Mouse (Mus musculus) midbrain, embryonic 12.5 days (tissue): ENCODE data around the gene Hivep3. TPM values are rescaled to one million over a fixed set of nuclear protein-coding genes. Genes with fewer than 3 reads are reported as not detected.
A peak's percentile ranks its signal among the peaks of the same experiment; 100 is the strongest.

Source experiments
- ATAC-seq: fragments of 200-750 bp; cut with Nextera tagmentation; 2 replicates; pipeline ENCODE4 v1.8.0; 2017; ENCODE audit warnings: low read depth, moderate TSS enrichment, moderate library complexity; ENCODE audit not compliant: low FRiP score
- H3K27ac ChIP-seq: fragments of 300-500 bp; sonication (generic); replicated peaks from 2 replicates; pipeline ENCODE4 v1.5.1; 2016; ENCODE audit warnings: mild to moderate bottlenecking
- H3K27me3 ChIP-seq: fragments of 300-500 bp; sonication (generic); 2 replicates; pipeline ENCODE4 v1.6.1; 2016; ENCODE audit warnings: mild to moderate bottlenecking
- H3K36me3 ChIP-seq: fragments of 300-500 bp; sonication (generic); 2 replicates; pipeline ENCODE4 v1.6.1; 2016
- H3K4me1 ChIP-seq: fragments of 300-500 bp; sonication (generic); 2 replicates; pipeline ENCODE4 v1.6.1; 2016
- H3K4me2 ChIP-seq: fragments of 300-500 bp; sonication (generic); replicated peaks from 2 replicates; pipeline ENCODE4 v1.6.1; 2016; ENCODE audit warnings: mild to moderate bottlenecking, moderate library complexity
- H3K4me3 ChIP-seq: fragments of 300-500 bp; sonication (generic); 2 replicates; pipeline ENCODE4 v1.5.1; 2016; ENCODE audit warnings: mild to moderate bottlenecking
- H3K9ac ChIP-seq: fragments of 300-500 bp; sonication (generic); replicated peaks from 2 replicates; pipeline ENCODE4 v1.6.1; 2016; ENCODE audit warnings: mild to moderate bottlenecking, moderate library complexity
- H3K9me3 ChIP-seq: fragments of 300-500 bp; sonication (generic); 2 replicates; pipeline ENCODE4 v1.6.1; 2016; ENCODE audit warnings: mild to moderate bottlenecking
- WGBS: fragments of 180-500 bp; shearing (Covaris S2); methylation state at CpG from one replicate; pipeline ENCODE4 v1.1.7; 2016; 5-methylcytosine and 5-hydroxymethylcytosine counted together
- polyA plus RNA-seq: library from polyadenylated mRNA; unstranded; fragments of >200 nt; fragmentation: Nextera tagmentation; extraction: Ambion mirVana; gene quantifications from 2 replicates; pipeline ENCODE4 v1.2.1, GENCODE M21; 2016

Gene Hivep3
- polyA plus RNA-seq, 1 experiment from 2014 or later: 4.5 TPM

DNA sequence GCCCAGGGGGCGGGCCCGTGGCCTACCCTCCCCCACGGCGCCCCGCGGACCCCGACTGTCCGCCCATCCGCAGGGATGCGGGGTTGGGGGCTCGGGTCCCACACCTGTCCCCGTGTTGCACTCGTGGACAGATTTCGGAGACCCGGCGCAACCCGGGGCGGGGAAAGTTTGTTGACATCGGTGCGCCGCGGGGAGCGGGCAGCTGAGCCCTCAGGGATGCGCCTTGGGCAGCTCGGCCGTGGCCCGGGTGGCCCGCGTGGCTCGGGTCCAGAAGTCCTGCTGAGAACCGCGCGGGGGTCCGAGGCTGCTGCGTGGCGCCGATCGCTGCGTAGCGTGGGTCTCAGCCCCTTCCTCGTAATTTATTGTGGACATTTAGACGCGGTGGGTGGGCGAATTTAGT, 358 bp downstream of the Hivep3 start:
- Histone ChIP-seq H3K4me3 (peak overlapping the region; percentile 79), H3K4me2 (peak overlapping the region; percentile 100), H3K4me1 (peaks cover 13% of the 10 kb centered on the region), H3K27ac (no peak overlapping the region), H3K27me3 (peaks cover 32% of the 10 kb centered on the region), H3K9me3 (no peaks in the 10 kb centered on the region), H3K36me3 (no peaks in the 10 kb centered on the region), H3K9ac (peak overlapping the region; percentile 66)
- WGBS: under 1% methylated on average over 44 of the region's 44 CpGs
- ATAC-seq: no peak

DNA sequence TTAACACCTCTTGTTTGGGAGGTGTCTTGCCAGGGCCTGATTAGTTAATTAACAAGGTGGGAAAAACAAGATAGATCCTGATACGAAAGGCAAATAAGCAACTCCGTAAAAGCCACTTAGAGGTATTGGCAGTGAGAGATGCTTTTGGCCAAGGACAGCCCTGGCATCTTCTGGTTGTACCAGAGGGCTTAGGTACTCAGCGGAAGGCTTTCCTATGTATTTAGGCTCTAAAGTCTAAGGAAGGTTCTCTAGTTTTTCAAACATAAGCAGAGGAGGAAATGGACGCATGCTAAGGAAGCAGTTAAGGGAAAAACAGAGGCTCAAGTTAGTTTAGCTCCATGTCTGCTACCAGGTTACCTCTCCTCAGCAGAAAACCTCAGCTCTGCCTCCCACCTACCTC, 768 bp downstream of the Hivep3 start:
- Histone ChIP-seq H3K27ac (no peak overlapping the region), H3K4me2 (peak overlapping the region; percentile 100), H3K9me3 (no peaks in the 10 kb centered on the region), H3K4me3 (peak overlapping the region; percentile 79), H3K36me3 (no peaks in the 10 kb centered on the region), H3K4me1 (peaks cover 13% of the 10 kb centered on the region), H3K9ac (peak overlapping the region; percentile 66), H3K27me3 (peaks cover 32% of the 10 kb centered on the region)
- ATAC-seq: no peak
- 21% methylated on average over 4 of the region's 4 CpGs for WGBS

DNA sequence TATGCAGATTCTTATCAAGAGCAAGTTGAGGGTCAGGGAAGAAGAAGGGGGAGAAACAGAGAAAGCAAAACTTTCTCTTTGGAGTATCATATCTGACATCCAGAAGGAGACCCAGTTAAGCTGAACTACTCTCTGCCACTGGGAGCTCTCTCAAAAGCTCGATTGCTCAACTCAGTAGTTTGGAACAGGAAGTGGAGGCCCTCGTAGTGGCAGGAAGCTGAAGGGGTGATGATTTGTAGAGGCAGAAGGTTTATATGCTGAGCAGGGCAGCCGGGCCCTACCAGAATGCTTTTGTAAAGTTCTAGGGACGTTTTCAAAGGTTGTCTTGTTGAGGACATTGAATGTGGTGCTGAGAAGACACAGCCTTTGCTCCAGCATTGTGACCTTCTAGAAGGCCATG, 5.1 kb downstream of the Hivep3 start:
- Histone ChIP-seq H3K9ac (no peak overlapping the region), H3K9me3 (no peaks in the 10 kb centered on the region), H3K4me2 (no peak overlapping the region), H3K27ac (no peak overlapping the region), H3K4me3 (no peak overlapping the region), H3K36me3 (no peaks in the 10 kb centered on the region), H3K4me1 (peaks cover 9% of the 10 kb centered on the region; the same call in 1 of the 2 replicates), H3K27me3 (peaks cover 28% of the 10 kb centered on the region)
- 63% methylated on average over 4 of the region's 4 CpGs for WGBS
- no peak for ATAC-seq

DNA sequence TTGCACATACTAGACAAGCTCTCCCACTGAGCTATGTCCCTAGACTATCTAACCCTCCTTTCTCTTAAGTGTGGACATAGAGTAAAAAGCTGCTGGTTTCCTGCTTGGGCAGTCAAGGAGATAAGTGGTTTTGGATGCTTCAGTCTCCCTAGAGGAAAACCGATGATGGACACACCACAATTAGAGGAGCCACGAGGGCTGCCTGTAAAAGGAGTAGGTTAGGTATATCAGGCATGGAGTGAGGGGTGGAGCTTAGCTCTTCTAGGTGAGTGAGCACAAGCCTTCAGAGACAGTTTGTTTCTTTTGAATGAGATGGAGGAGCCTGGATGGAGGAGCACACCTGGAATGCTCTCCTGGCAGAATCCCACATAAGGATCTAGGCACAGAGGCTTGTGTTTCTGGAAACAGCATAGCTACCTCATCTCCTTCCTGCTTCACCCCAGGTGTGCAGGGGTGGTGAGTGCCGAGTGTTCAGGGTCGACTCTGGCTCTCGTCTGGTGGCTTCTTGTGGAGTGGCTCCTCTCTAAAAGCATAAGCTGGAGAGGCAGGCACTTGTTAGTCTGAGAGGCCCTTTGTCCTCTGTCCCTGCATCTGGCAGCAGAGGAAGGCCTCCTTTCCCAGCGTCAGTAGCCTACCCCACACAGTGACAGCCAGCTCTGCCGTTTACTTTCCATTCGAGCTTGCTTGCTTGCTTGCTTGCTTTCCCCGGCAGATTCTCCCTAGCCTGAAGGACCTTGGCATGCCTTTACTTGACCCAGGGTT, 5.9 kb downstream of the Hivep3 start:
- 47% methylated on average over 9 of the region's 9 CpGs for WGBS
- peaks cover 2% of the 10 kb centered on the region; the same call in 1 of the 2 replicates for H3K4me1 ChIP-seq
- H3K9ac ChIP-seq: no peak overlapping the region
- no peak overlapping the region for H3K27ac ChIP-seq
- peaks cover 19% of the 10 kb centered on the region for H3K27me3 ChIP-seq
- no peak for ATAC-seq
- no peaks in the 10 kb centered on the region for H3K9me3 ChIP-seq
- no peak overlapping the region for H3K4me3 ChIP-seq
- no peak overlapping the region for H3K4me2 ChIP-seq
- H3K36me3 ChIP-seq: no peaks in the 10 kb centered on the region

DNA sequence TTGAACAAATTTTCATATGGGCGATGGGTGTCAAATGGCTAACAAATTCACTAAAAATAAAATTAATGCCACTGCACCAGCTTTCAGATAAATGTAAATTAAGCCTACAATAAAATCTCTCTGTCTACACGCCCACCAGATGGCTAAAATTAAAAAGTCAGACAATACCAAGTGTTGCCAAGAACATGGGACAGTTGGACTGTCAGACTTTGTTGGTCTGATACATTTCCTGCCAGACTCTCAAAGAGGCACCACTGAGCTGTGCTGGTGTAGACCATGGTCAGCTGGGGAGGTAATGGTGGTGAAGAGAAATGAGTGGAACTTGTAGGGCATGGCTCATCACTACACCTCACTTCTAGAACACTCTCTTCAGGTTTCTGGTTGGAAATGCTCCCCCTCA, 14.8 kb downstream of the Hivep3 start:
- Histone ChIP-seq H3K4me2 (no peak overlapping the region), H3K36me3 (no peaks in the 10 kb centered on the region), H3K27me3 (no peaks in the 10 kb centered on the region), H3K4me3 (no peak overlapping the region), H3K4me1 (no peaks in the 10 kb centered on the region), H3K9me3 (no peaks in the 10 kb centered on the region), H3K27ac (no peak overlapping the region), H3K9ac (no peak overlapping the region)
- 89% methylated on average over 2 of the region's 2 CpGs for WGBS
- no peak for ATAC-seq

DNA sequence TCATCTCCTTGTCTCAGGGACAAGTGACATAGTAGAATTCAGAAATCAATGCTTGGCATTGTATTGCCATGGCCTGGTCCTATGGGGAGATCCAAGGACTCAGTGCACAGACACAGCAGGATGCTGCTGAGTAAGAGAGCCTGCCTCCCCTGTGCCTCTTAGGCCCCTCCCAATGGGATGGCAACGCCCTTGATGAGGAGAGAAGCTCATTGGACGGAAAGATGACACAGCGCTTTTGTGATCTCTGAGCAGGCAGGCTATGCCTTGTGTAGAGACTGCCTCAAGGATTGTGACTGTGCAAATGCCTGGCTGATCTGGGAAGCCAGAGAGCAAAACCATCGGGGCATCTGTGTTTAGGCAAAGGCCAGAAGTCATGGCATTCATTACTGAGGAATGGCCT, 16.6 kb downstream of the Hivep3 start:
- ATAC-seq: no peak
- Histone ChIP-seq H3K4me1 (no peaks in the 10 kb centered on the region), H3K4me2 (no peak overlapping the region), H3K9me3 (no peaks in the 10 kb centered on the region), H3K36me3 (no peaks in the 10 kb centered on the region), H3K27ac (no peak overlapping the region), H3K27me3 (no peaks in the 10 kb centered on the region), H3K9ac (no peak overlapping the region), H3K4me3 (no peak overlapping the region)
- 34% methylated on average over 4 of the region's 4 CpGs for WGBS

DNA sequence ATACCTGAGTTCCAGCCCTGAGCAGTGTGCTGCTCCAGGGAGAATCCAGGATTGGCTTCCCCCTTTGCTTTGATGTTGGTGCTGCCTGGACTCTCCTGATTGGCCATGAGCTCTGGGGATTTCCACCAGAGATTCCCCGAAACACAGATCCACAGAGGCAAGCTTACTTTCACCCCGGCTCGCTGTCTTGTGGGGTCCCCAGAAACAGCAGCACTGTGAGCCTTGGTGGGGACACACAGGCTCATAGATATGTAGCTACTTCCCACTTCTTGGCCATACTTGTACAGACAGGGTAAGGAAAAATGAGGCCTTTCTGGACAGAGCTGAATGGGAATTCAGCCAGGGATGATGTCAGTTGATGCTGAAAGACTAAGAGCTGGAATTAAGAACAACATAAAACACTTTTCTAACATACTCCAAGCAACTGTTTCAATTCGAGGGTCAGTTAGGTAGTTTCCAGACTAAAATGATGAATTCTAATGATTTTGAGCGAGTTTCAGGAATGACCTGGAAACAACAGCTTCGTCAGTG, 17.2 kb downstream of the Hivep3 start:
- no peak overlapping the region for H3K4me3 ChIP-seq
- H3K27ac ChIP-seq: no peak overlapping the region
- H3K27me3 ChIP-seq: no peaks in the 10 kb centered on the region
- WGBS: 84% methylated on average over 6 of the region's 6 CpGs
- H3K9ac ChIP-seq: no peak overlapping the region
- H3K9me3 ChIP-seq: no peaks in the 10 kb centered on the region
- H3K4me1 ChIP-seq: no peaks in the 10 kb centered on the region
- ATAC-seq: no peak
- no peak overlapping the region for H3K4me2 ChIP-seq
- no peaks in the 10 kb centered on the region for H3K36me3 ChIP-seq

DNA sequence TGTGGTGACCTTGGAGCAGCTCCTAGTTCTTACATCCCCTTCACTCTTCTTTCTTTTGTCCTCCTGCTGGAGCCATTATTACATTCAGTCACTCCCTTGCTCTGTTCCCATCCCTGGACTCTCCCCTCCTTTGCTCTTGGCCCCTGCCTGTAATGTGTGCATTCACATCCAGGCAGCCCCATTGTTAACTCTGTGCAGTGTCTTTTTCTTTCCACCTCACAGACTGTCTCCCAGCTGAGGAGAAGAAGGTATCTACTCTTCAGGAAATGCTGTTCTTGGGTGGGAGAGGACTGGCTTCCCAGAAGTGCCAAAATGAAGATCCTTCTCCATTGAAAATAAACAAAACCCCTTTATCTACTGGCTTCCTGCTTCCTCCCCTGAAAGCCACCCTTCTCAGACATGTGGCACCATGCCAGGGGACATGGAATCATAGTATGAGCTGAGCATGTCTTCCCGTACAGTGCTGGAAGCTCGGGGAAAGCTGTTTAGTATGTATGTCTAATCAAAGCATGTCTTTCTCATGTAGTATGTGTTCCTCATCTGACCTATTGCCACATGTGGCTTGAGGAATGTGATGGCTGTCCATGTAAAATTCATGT, 17.9 kb downstream of the Hivep3 start:
- Histone ChIP-seq H3K27me3 (no peaks in the 10 kb centered on the region), H3K4me1 (no peaks in the 10 kb centered on the region), H3K27ac (no peak overlapping the region), H3K4me3 (no peak overlapping the region), H3K36me3 (no peaks in the 10 kb centered on the region), H3K9ac (no peak overlapping the region), H3K4me2 (no peak overlapping the region), H3K9me3 (no peaks in the 10 kb centered on the region)
- WGBS: 83% methylated on average over 2 of the region's 2 CpGs
- ATAC-seq: no peak

DNA sequence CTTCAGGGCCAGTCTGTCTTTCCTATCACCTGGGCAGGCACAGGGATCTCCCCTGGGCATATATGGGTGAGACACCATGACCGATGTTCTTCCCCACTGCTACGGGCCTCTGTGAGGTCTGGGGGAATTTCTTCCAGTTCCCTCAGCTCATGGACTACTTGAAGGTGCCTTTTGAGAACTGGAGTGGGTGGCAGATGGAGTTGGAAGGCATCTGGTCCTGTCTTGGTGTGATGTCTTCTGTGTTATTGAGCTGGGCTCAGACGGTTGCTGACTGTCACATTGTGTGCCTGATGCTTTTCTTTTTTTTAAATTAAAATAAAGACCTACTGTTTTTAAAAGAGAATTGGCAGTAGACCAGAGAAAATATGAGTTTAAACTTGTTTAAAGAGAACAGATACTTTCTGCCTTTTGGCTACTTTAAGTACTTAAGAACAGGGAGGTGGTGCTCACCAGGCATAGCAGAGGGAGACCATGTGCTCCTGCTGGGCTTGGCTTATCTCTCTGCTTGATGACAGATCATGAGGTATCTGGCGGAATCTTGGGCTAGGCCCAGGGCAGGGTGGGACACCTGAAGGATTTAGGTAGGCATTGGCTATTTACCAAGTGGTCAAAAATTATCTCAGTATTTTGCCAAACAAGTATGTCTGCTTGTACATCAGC, 26.1 kb downstream of the Hivep3 start:
- Histone ChIP-seq H3K4me2 (no peak overlapping the region), H3K36me3 (no peaks in the 10 kb centered on the region), H3K27me3 (no peaks in the 10 kb centered on the region), H3K9me3 (no peaks in the 10 kb centered on the region), H3K9ac (no peak overlapping the region), H3K4me1 (no peaks in the 10 kb centered on the region), H3K27ac (no peak overlapping the region), H3K4me3 (no peak overlapping the region)
- 86% methylated on average over 4 of the region's 4 CpGs for WGBS
- ATAC-seq: no peak

DNA sequence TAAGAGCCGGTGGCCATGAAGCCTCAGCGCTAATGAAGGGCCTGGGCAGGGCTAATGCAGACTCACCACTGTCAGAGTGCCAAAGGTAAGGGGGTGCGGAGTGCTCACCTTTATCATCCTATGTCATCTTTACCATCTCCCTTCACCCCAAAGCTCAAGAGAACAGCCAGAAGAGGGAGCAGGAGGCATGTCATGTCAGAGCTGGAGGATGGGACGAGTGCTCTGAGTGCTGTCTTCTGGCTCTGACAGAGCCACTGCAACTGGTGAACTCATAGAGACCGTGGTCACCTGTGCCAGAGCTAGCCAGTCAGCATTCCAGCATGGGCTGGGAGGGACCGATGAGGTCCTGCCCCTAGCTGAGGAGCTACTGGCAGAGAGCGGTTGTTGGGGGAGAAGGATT, 27.2 kb downstream of the Hivep3 start:
- H3K27ac ChIP-seq: no peak overlapping the region
- no peaks in the 10 kb centered on the region for H3K36me3 ChIP-seq
- H3K9ac ChIP-seq: no peak overlapping the region
- no peaks in the 10 kb centered on the region for H3K27me3 ChIP-seq
- no peak overlapping the region for H3K4me2 ChIP-seq
- ATAC-seq: no peak
- H3K4me1 ChIP-seq: no peaks in the 10 kb centered on the region
- WGBS: 79% methylated on average over 7 of the region's 7 CpGs
- H3K4me3 ChIP-seq: no peak overlapping the region
- no peaks in the 10 kb centered on the region for H3K9me3 ChIP-seq

DNA sequence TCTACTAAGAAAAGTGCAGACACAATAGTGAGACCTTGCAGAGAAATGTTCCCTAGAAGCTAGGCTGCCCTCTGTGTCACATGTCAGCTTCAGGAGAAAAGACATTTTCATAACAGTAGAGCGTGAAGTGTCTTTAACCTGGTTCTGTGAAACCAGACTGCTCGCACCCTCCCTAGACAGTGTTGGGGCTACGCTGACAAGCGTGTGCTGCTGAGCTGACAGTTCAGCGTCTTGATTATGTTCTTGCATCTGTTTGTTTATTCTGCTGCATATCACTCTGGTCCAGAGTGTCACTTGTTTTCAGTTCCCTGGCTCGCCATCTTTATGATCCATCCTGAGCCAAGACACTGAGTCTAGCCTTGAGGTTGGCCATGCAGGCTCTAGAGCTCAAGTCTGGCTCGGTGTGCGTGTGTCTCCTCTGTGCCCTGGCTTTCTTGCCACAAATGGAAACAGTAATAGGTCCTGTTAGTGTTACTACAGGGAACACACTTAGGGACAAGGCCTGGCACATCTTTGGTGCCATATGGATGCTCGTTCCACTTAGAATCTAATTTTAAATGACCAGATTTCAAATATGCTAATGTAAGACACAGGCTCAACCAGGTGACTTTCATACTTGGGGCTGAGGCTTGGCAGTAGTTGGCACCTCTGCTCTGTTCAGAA, 28.0 kb downstream of the Hivep3 start:
- Histone ChIP-seq H3K9ac (no peak overlapping the region), H3K4me2 (no peak overlapping the region), H3K9me3 (no peaks in the 10 kb centered on the region), H3K4me1 (no peaks in the 10 kb centered on the region), H3K27me3 (no peaks in the 10 kb centered on the region), H3K4me3 (no peak overlapping the region), H3K27ac (no peak overlapping the region), H3K36me3 (no peaks in the 10 kb centered on the region)
- no peak for ATAC-seq
- 84% methylated on average over 9 of the region's 9 CpGs for WGBS

DNA sequence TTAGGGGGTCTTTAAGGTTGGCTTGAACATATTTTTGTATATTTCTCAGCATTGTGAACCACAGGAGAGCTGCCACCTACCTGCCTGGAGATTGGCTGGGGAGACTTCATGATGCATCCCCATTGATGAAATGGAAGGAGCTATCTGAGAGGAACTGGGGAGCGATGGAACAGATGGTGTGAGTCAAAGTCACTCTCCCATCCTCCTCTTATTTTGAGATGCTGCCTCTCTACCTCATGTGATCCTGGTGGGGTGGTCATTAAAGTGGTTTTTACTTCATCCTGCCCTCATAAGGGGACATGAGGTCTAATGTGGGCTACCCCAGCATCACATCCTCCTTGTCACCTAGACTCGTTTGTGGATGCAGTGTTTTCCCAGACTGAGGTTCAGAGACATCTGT, 28.6 kb downstream of the Hivep3 start:
- Histone ChIP-seq H3K9ac (no peak overlapping the region), H3K36me3 (no peaks in the 10 kb centered on the region), H3K4me1 (no peaks in the 10 kb centered on the region), H3K9me3 (no peaks in the 10 kb centered on the region), H3K27me3 (no peaks in the 10 kb centered on the region), H3K4me3 (no peak overlapping the region), H3K4me2 (no peak overlapping the region), H3K27ac (no peak overlapping the region)
- ATAC-seq: no peak
- WGBS: 78% methylated on average over 2 of the region's 2 CpGs
